Mouse (Mus musculus): ENCODE data around the gene Chn2. TPM values are rescaled to one million over a fixed set of nuclear protein-coding genes. Genes with fewer than 3 reads are reported as not detected.

The Chn2 gene
- polyA plus RNA-seq (2011; ENCODE audit: insufficient read depth, insufficient read length, low read depth, missing spikeins) = 5.6 and 7.9 TPM in 2 replicates

- Histone ChIP-seq H3K9me3 (replicated peaks; ENCODE audit: control insufficient read depth, insufficient read depth, low read length, poor library complexity, severe bottlenecking) (no peaks in the 10 kb centered on the region), H3K4me3 (ENCODE audit: low read depth, low read length) (peak within 1 kb of the TSS; percentile 81), H3K27ac (ENCODE audit: insufficient read depth, low read length) (no peak within 1 kb of the TSS), H3K36me3 (ENCODE audit: control insufficient read depth, insufficient read depth, low read length, poor library complexity, severe bottlenecking) (no peaks in the 10 kb centered on the region), H3K27me3 (ENCODE audit: control insufficient read depth, insufficient read depth, low read length, poor library complexity, severe bottlenecking) (peaks cover 7% of the 10 kb centered on the region; the same call in 1 of the 2 replicates), H3K4me1 (ENCODE audit: control insufficient read depth, insufficient read depth, low read length) (no peaks in the 10 kb centered on the region), H3K9ac (ENCODE audit: low read depth, poor library complexity, severe bottlenecking) (peak within 1 kb of the TSS; percentile 71)
- TF ChIP-seq EP300 (IDR thresholded peaks at IDR 0.05; ENCODE audit: insufficient read depth, low read depth, low read length) (no peak), CTCF (IDR thresholded peaks at IDR 0.05; ENCODE audit: low read depth, low read length) (no peak), POLR2A (IDR thresholded peaks at IDR 0.05; ENCODE audit: insufficient read depth, low read length) (no peak)
These were observed at the start of gene Chn2 for GRCm38 (mm10) chr6:54039357-54039804. TSS of gene Chn2 (plus strand) at chr6:54039554.

- Histone ChIP-seq H3K4me1 (ENCODE audit: control insufficient read depth, insufficient read depth, low read length) (no peaks in the 10 kb centered on the region), H3K4me3 (ENCODE audit: low read depth, low read length) (no peak overlapping the region), H3K27me3 (ENCODE audit: control insufficient read depth, insufficient read depth, low read length, poor library complexity, severe bottlenecking) (no peaks in the 10 kb centered on the region), H3K9me3 (replicated peaks; ENCODE audit: control insufficient read depth, insufficient read depth, low read length, poor library complexity, severe bottlenecking) (no peaks in the 10 kb centered on the region; the same call in 1 of the 2 replicates), H3K9ac (ENCODE audit: low read depth, poor library complexity, severe bottlenecking) (no peak overlapping the region), H3K27ac (ENCODE audit: insufficient read depth, low read length) (no peak overlapping the region), H3K36me3 (ENCODE audit: control insufficient read depth, insufficient read depth, low read length, poor library complexity, severe bottlenecking) (no peaks in the 10 kb centered on the region)
- TF ChIP-seq POLR2A (IDR thresholded peaks at IDR 0.05; ENCODE audit: insufficient read depth, low read length) = no peak
- TF ChIP-seq CTCF (IDR thresholded peaks at IDR 0.05; ENCODE audit: low read depth, low read length) = no peak
- no peak for TF ChIP-seq EP300 (IDR thresholded peaks at IDR 0.05; ENCODE audit: insufficient read depth, low read depth, low read length)
These were observed 47.0 kb upstream of the Chn2 start for GRCm38 (mm10) chr6:53992386-53992785.

DNA sequence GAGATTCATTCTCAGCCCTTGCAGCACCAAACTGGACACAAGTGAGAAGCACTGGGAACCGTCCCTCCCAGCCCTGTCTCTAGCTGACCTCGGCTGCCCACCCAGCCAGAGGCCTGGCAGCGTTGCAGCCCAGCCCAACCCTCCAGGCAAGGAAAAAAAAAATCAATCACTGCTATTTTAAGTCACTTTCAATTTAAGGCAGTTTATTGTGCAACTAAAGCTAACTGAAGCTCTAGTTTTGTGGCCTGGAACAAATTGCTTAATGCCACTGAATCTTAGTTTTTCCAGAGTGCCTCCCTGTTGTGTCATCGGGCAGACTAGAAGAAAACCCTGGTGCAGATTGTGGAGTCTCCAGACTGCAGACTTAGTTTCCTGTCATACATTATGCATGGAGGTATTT, 43.8 kb upstream of the Chn2 start:
- Histone ChIP-seq H3K27me3 (ENCODE audit: control insufficient read depth, insufficient read depth, low read length, poor library complexity, severe bottlenecking) (no peaks in the 10 kb centered on the region), H3K9me3 (replicated peaks; ENCODE audit: control insufficient read depth, insufficient read depth, low read length, poor library complexity, severe bottlenecking) (no peaks in the 10 kb centered on the region; the same call in 1 of the 2 replicates), H3K27ac (ENCODE audit: insufficient read depth, low read length) (no peak overlapping the region), H3K4me3 (ENCODE audit: low read depth, low read length) (no peak overlapping the region), H3K36me3 (ENCODE audit: control insufficient read depth, insufficient read depth, low read length, poor library complexity, severe bottlenecking) (no peaks in the 10 kb centered on the region), H3K9ac (ENCODE audit: low read depth, poor library complexity, severe bottlenecking) (no peak overlapping the region), H3K4me1 (ENCODE audit: control insufficient read depth, insufficient read depth, low read length) (no peaks in the 10 kb centered on the region)
- TF ChIP-seq POLR2A (IDR thresholded peaks at IDR 0.05; ENCODE audit: insufficient read depth, low read length) (no peak), EP300 (IDR thresholded peaks at IDR 0.05; ENCODE audit: insufficient read depth, low read depth, low read length) (no peak), CTCF (IDR thresholded peaks at IDR 0.05; ENCODE audit: low read depth, low read length) (no peak)

DNA sequence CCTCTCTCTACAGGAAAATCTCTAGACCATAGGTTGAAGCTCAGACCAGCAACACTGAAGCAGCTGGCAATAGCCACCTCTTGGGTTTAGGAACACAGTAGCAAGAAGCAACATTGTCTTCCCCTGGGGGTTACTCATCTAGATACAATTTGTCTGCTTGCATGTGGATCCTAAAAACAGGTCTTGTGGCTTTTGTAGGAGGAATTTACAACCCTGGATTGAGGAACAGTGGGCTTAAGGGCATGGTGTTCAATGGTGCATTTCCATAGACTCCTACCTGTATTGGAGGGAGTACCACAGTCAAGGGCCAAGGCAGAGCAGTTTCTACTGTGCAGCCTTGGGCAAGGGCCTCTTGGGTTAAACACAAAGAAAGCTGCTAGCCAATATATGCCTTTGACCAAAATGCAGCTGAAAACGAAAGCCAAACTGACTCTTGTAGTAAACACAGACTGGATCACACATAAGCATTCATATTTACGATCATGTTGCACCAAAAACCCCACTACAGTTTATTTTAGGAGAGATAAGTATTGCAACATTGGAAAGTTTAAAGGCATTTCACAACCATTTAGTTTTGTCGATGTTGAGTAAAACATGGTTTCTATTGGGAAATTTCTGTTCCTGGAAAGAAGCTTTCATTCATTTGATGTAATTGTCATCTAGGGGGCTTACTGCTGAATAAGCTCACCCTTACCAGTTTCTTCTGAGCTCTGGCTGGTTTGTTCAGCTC, 43.0 kb upstream of the Chn2 start:
- no peak for TF ChIP-seq POLR2A (IDR thresholded peaks at IDR 0.05; ENCODE audit: insufficient read depth, low read length)
- no peak for TF ChIP-seq CTCF (IDR thresholded peaks at IDR 0.05; ENCODE audit: low read depth, low read length)
- TF ChIP-seq EP300 (IDR thresholded peaks at IDR 0.05; ENCODE audit: insufficient read depth, low read depth, low read length) = no peak
- no peak overlapping the region for H3K9ac ChIP-seq (ENCODE audit: low read depth, poor library complexity, severe bottlenecking)
- H3K9me3 ChIP-seq (replicated peaks; ENCODE audit: control insufficient read depth, insufficient read depth, low read length, poor library complexity, severe bottlenecking) = peaks cover 3% of the 10 kb centered on the region
- H3K36me3 ChIP-seq (ENCODE audit: control insufficient read depth, insufficient read depth, low read length, poor library complexity, severe bottlenecking) = no peaks in the 10 kb centered on the region
- no peak overlapping the region for H3K27ac ChIP-seq (ENCODE audit: insufficient read depth, low read length)
- no peaks in the 10 kb centered on the region for H3K27me3 ChIP-seq (ENCODE audit: control insufficient read depth, insufficient read depth, low read length, poor library complexity, severe bottlenecking)
- no peak overlapping the region for H3K4me3 ChIP-seq (ENCODE audit: low read depth, low read length)
- no peaks in the 10 kb centered on the region for H3K4me1 ChIP-seq (ENCODE audit: control insufficient read depth, insufficient read depth, low read length)

GRCm38 (mm10) chr6:54005302-54005701, 34.1 kb upstream of the Chn2 start:
- H3K27ac ChIP-seq (ENCODE audit: insufficient read depth, low read length) = no peak overlapping the region
- no peak overlapping the region for H3K4me3 ChIP-seq (ENCODE audit: low read depth, low read length)
- no peaks in the 10 kb centered on the region for H3K4me1 ChIP-seq (ENCODE audit: control insufficient read depth, insufficient read depth, low read length)
- peaks cover 3% of the 10 kb centered on the region; the same call in 1 of the 2 replicates for H3K9me3 ChIP-seq (replicated peaks; ENCODE audit: control insufficient read depth, insufficient read depth, low read length, poor library complexity, severe bottlenecking)
- no peaks in the 10 kb centered on the region for H3K27me3 ChIP-seq (ENCODE audit: control insufficient read depth, insufficient read depth, low read length, poor library complexity, severe bottlenecking)
- TF ChIP-seq POLR2A (IDR thresholded peaks at IDR 0.05; ENCODE audit: insufficient read depth, low read length) (no peak), CTCF (IDR thresholded peaks at IDR 0.05; ENCODE audit: low read depth, low read length) (no peak), EP300 (IDR thresholded peaks at IDR 0.05; ENCODE audit: insufficient read depth, low read depth, low read length) (no peak)
- no peaks in the 10 kb centered on the region for H3K36me3 ChIP-seq (ENCODE audit: control insufficient read depth, insufficient read depth, low read length, poor library complexity, severe bottlenecking)
- H3K9ac ChIP-seq (ENCODE audit: low read depth, poor library complexity, severe bottlenecking) = no peak overlapping the region
